Mouse (Mus musculus) embryonic fibroblast, embryonic 13.5 days (primary cell): ENCODE data around the gene Fbxo34. TPM values are rescaled to one million over a fixed set of nuclear protein-coding genes. Genes with fewer than 3 reads are reported as not detected.
A peak's percentile ranks its signal among the peaks of the same experiment; 100 is the strongest.

ENCODE experiments used
- H3K27ac ChIP-seq: 2 replicates; pipeline ENCODE4 v1.5.1; 2012; ENCODE audit warnings: low read length, control low read depth, inconsistent platforms; ENCODE audit not compliant: insufficient read depth
- H3K4me1 ChIP-seq: 2 replicates; pipeline ENCODE4 v1.6.1; 2011; ENCODE audit warnings: low read length; ENCODE audit not compliant: control insufficient read depth, insufficient read depth
- H3K4me3 ChIP-seq: 2 replicates; pipeline ENCODE4 v1.5.1; 2011; ENCODE audit warnings: mild to moderate bottlenecking, control low read depth, low read length; ENCODE audit not compliant: insufficient read depth
- CTCF ChIP-seq: IDR thresholded peaks from 2 replicates; pipeline ENCODE4 v1.5.1; 2011; ENCODE audit warnings: mild to moderate bottlenecking, control low read depth, low read length, moderate library complexity, borderline replicate concordance; ENCODE audit not compliant: insufficient read depth
- POLR2A ChIP-seq: IDR thresholded peaks from 2 replicates; pipeline ENCODE4 v1.6.1; 2011; ENCODE audit warnings: low read depth, mild to moderate bottlenecking, control low read depth, low read length, moderate library complexity
- polyA plus RNA-seq: library from polyadenylated mRNA; stranded (reverse); fragments of >200 nt; gene quantifications from 2 replicates; pipeline ENCODE4 v1.2.4, GENCODE M21; 2011; ENCODE audit warnings: low read depth; ENCODE audit not compliant: missing spikeins, insufficient read length

The Fbxo34 gene
- polyA plus RNA-seq, 1 experiment: 19.4 TPM

- H3K27ac ChIP-seq: no peak overlapping the region
- no peaks in the 10 kb centered on the region; the same call in none of the 2 replicates for H3K4me1 ChIP-seq
- H3K4me3 ChIP-seq: no peak overlapping the region
- TF ChIP-seq POLR2A: no peak
- no peak for TF ChIP-seq CTCF
Measured at GRCm38 (mm10) chr14:47465468-47466175, 15.4 kb downstream of the Fbxo34 start.

- H3K4me1 ChIP-seq: no peaks in the 10 kb centered on the region; the same call in none of the 2 replicates
- H3K27ac ChIP-seq: no peak overlapping the region
- TF ChIP-seq POLR2A (peak; percentile 88), CTCF (peak; percentile 60)
- H3K4me3 ChIP-seq: peak overlapping the region; percentile 94; the same call in 1 of the 2 replicates
Measured at GRCm38 (mm10) chr14:47472359-47472742, 22.1 kb downstream of the Fbxo34 start.

- Histone ChIP-seq H3K4me1 (no peaks in the 10 kb centered on the region; the same call in none of the 2 replicates), H3K27ac (peak overlapping the region; percentile 50; the same call in 1 of the 2 replicates), H3K4me3 (peak overlapping the region; percentile 94)
- TF ChIP-seq POLR2A (no peak), CTCF (no peak)
Measured at GRCm38 (mm10) chr14:47472743-47473546, 22.7 kb downstream of the Fbxo34 start.

- no peak for TF ChIP-seq POLR2A
- TF ChIP-seq CTCF: no peak
- peak overlapping the region; percentile 94 for H3K4me3 ChIP-seq
- no peaks in the 10 kb centered on the region; the same call in none of the 2 replicates for H3K4me1 ChIP-seq
- H3K27ac ChIP-seq: no peak overlapping the region
Measured at GRCm38 (mm10) chr14:47473891-47474290, 23.7 kb downstream of the Fbxo34 start.

- H3K27ac ChIP-seq: no peak overlapping the region
- no peak overlapping the region for H3K4me3 ChIP-seq
- TF ChIP-seq POLR2A (no peak), CTCF (no peak)
- H3K4me1 ChIP-seq: no peaks in the 10 kb centered on the region; the same call in 1 of the 2 replicates
Measured at GRCm38 (mm10) chr14:47474571-47475254, 24.5 kb downstream of the Fbxo34 start.

- no peak for TF ChIP-seq CTCF
- TF ChIP-seq POLR2A: no peak
- H3K4me3 ChIP-seq: no peak overlapping the region
- H3K4me1 ChIP-seq: no peaks in the 10 kb centered on the region; the same call in 1 of the 2 replicates
- H3K27ac ChIP-seq: no peak overlapping the region
Measured at GRCm38 (mm10) chr14:47476266-47476665, 26.0 kb downstream of the Fbxo34 start.

DNA sequence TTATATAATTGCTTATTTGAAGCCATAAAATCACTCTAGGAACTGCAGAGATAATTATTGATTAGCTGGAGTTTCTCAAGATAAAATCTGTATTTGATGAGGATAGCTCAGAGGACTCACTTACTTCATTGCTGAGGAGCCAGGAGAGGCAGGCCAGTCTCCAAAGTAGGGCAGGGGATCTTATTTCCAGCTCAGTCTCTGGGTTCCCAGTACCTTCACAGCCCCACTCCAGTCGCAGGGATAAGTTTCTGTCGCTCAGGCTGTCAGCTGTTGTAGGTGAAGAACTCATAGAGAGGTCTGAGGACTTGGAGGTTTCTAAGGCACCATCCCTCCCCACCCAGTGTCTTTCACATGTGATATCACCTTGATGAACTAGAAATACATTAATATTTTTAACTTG is 27.5 kb downstream of the Fbxo34 start:
- H3K27ac ChIP-seq: no peak overlapping the region
- no peaks in the 10 kb centered on the region; the same call in 1 of the 2 replicates for H3K4me1 ChIP-seq
- TF ChIP-seq CTCF (no peak), POLR2A (no peak)
- no peak overlapping the region for H3K4me3 ChIP-seq

- no peak overlapping the region for H3K27ac ChIP-seq
- no peaks in the 10 kb centered on the region for H3K4me1 ChIP-seq
- no peak for TF ChIP-seq CTCF
- no peak for TF ChIP-seq POLR2A
- H3K4me3 ChIP-seq: no peak overlapping the region
Measured at GRCm38 (mm10) chr14:47482200-47482599, 32.0 kb downstream of the Fbxo34 start.

DNA sequence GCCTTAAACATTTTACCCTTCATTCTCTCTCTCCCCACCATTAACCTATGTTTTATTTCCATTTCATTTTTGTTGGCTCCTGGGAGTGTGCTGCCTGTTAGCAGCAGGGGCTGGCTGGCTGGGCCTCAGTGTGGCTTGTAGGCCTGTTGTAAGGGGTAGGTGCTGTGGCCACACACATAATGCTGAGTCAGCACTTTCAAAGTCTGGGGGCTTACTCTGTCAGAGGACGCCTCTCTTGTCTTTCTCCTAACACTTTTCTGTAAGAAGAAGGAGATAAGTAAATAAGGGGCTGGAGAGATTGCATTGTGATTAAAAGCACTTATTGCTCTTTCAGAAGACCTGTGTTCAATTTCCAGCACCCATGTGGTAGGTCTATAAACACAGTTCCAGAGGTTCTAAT is 32.9 kb downstream of the Fbxo34 start:
- H3K4me1 ChIP-seq: no peaks in the 10 kb centered on the region
- H3K27ac ChIP-seq: no peak overlapping the region
- H3K4me3 ChIP-seq: no peak overlapping the region
- no peak for TF ChIP-seq POLR2A
- TF ChIP-seq CTCF: no peak

DNA sequence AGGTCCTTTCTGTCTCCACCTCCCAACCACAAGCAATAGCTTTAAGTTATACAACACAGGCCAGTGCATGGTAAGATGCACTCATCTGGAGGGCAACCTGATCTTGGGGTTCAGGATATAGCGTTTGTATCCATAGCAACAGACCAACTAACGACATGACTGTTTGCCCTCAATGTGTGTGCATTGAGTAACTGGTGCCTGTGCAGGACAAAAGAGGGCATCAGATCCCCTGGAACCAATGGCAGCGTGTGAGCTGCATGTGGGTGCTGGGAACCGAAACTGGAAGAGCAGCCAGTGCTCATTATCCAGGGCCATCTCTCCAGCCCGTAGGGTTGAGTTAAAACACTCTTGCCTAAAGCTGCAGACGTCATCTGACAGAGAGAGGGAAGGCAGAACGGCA is 38.5 kb downstream of the Fbxo34 start:
- Histone ChIP-seq H3K4me1 (no peaks in the 10 kb centered on the region), H3K4me3 (no peak overlapping the region), H3K27ac (no peak overlapping the region)
- TF ChIP-seq POLR2A (no peak), CTCF (no peak)
